Mouse (Mus musculus) neural tube, embryonic 15.5 days (tissue): ENCODE results near the gene Tnfrsf1b. TPM values are rescaled to one million over a fixed set of nuclear protein-coding genes. Genes with fewer than 3 reads are reported as not detected.
"Not testable (repeated sequence)": the region's sequence is repeated elsewhere in the genome, so short reads cannot be mapped to it uniquely, and the experiment has no call there.

Source experiments
- ATAC-seq: fragments of 200-750 bp; cut with Nextera tagmentation; 2 replicates; pipeline ENCODE4 v1.8.0; 2017; ENCODE audit warnings: mild to moderate bottlenecking, moderate TSS enrichment, moderate library complexity; ENCODE audit not compliant: low FRiP score
- H3K27ac ChIP-seq: fragments of 300-500 bp; sonication (generic); replicated peaks from 2 replicates; pipeline ENCODE4 v1.5.1; 2015; ENCODE audit warnings: mild to moderate bottlenecking, inconsistent platforms
- H3K27me3 ChIP-seq: fragments of 300-500 bp; sonication (generic); replicated peaks from 2 replicates; pipeline ENCODE4 v1.6.1; 2015; ENCODE audit warnings: inconsistent platforms
- H3K36me3 ChIP-seq: fragments of 300-500 bp; sonication (generic); 2 replicates; pipeline ENCODE4 v1.6.1; 2015; ENCODE audit warnings: inconsistent platforms
- H3K4me1 ChIP-seq: fragments of 300-500 bp; sonication (generic); 2 replicates; pipeline ENCODE4 v1.6.1; 2015; ENCODE audit warnings: inconsistent platforms
- H3K4me2 ChIP-seq: fragments of 300-500 bp; sonication (generic); 2 replicates; pipeline ENCODE4 v1.6.1; 2015; ENCODE audit warnings: inconsistent platforms, mild to moderate bottlenecking, moderate library complexity
- H3K4me3 ChIP-seq: fragments of 300-500 bp; sonication (generic); replicated peaks from 2 replicates; pipeline ENCODE4 v1.5.1; 2015; ENCODE audit warnings: mild to moderate bottlenecking, inconsistent platforms
- H3K9ac ChIP-seq: fragments of 300-500 bp; sonication (generic); replicated peaks from 2 replicates; pipeline ENCODE4 v1.6.1; 2015; ENCODE audit warnings: mild to moderate bottlenecking, inconsistent platforms
- H3K9me3 ChIP-seq: fragments of 300-500 bp; sonication (generic); replicated peaks from 2 replicates; pipeline ENCODE4 v1.6.1; 2016; ENCODE audit warnings: inconsistent platforms
- WGBS: fragments of 180-500 bp; shearing (Covaris S2); methylation state at CpG from one replicate; pipeline ENCODE4 v1.1.7; 2015; ENCODE audit warnings: mixed read lengths; 5-methylcytosine and 5-hydroxymethylcytosine counted together
- polyA plus RNA-seq: library from polyadenylated mRNA; unstranded; fragments of >200 nt; fragmentation: Nextera tagmentation; extraction: Ambion mirVana; gene quantifications from 2 replicates; pipeline ENCODE4 v1.2.1, GENCODE M21; 2015

Tnfrsf1b gene
- polyA plus RNA-seq, 1 experiment from 2014 or later = 4.5 TPM

DNA sequence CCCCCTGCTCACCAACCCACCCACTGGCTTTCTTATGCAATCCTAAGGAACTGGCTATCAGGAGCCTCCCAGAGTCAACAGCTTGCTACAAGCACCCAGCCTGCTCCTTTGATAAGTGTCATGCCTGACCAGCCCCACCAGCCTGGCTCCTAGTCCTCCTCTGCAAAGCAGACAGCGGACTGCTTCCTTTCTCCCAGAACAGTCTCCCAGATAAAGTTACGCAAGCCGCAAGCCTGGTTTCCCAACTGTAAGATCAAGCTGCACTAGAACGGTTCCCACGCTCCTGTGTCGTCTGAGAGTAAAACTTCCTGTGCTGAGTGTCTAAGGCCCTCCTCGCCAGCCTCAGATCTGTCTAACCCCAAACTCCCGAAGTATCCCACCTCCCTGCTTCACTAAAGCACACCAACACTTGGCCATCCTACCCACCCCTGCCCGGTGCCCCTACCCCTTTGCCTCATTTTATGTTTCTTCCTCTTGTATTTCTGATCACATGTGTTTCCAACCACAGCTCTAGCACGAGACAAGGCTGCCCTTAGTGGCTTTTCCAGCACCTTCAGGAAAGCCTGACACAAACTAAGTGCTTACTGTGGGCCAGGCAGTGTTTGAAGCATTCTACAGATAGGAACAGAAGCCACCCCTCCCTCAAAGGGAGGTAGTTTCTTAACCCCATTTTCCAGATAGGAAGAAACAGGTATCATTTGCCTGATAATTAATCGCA lies 46.5 kb downstream of the Tnfrsf1b start:
- Histone ChIP-seq H3K4me1 (0 out of 2 replicates have a peak, but pooled peaks cover 2% of the 10 kb centered on the region), H3K27me3 (no peaks in the 10 kb centered on the region), H3K4me2 (no peak overlapping the region), H3K27ac (no peak overlapping the region), H3K36me3 (no peaks in the 10 kb centered on the region), H3K4me3 (no peak overlapping the region), H3K9ac (no peak overlapping the region), H3K9me3 (no peaks in the 10 kb centered on the region)
- ATAC-seq = no peak
- 52% methylated on average over 11 of the region's 11 CpGs for WGBS

GRCm38 (mm10) chr4:145196586-145196985 lies 50.1 kb downstream of the Tnfrsf1b start:
- no peak overlapping the region for H3K4me2 ChIP-seq
- 85% methylated on average over 4 of the region's 4 CpGs for WGBS
- no peaks in the 10 kb centered on the region for H3K27me3 ChIP-seq
- no peaks in the 10 kb centered on the region for H3K36me3 ChIP-seq
- H3K27ac ChIP-seq = no peak overlapping the region
- no peaks in the 10 kb centered on the region for H3K9me3 ChIP-seq
- ATAC-seq = no peak
- peaks cover 25% of the 10 kb centered on the region for H3K4me1 ChIP-seq
- H3K9ac ChIP-seq = no peak overlapping the region
- H3K4me3 ChIP-seq = no peak overlapping the region

- Histone ChIP-seq H3K4me3 (peak overlapping the region; percentile 89), H3K36me3 (peaks cover 5% of the 10 kb centered on the region), H3K27me3 (no peaks in the 10 kb centered on the region), H3K9ac (no peak overlapping the region), H3K4me1 (peaks cover 27% of the 10 kb centered on the region), H3K27ac (no peak overlapping the region), H3K9me3 (no peaks in the 10 kb centered on the region), H3K4me2 (peak overlapping the region; percentile 87)
- no peak; the same call in none of the 2 replicates for ATAC-seq
- WGBS = 21% methylated on average over 5 of the region's 5 CpGs
These were observed 51.5 kb downstream of the Tnfrsf1b start for GRCm38 (mm10) chr4:145195172-145195571.

DNA sequence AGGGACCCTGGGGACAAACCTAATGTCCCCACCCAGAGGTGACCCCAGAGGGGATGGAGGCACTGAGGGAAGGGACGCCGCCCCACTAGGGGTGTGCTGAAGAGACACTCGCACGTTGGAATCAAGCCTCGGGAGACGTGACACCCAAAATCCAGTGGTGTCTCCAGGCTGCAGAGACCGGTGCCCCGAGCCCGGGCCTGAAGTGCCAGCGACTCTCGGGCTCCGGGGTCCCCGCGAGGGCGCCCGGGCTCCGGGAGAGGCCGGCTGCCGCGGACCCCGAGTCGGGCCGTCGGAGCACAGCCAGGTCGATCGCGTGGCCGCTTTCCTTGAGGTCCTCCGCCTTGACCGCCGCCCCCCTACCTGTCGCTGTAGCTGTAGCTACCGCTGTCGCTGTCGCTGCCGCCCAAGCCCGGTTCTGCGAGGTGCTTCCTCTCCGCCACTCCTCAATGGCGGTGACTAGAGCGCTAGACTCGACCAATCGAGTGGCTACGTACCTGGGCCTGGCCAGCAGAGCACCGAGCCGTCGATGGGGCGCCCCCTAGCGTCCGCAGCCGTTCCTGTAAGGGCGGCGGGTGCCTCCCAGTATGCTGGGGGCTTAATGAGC lies 52.0 kb downstream of the Tnfrsf1b start, which contains the start of gene Vps13d:
TSS of gene Vps13d (minus strand) at position 447 of the 604 bp plus-strand sequence.
- H3K36me3 ChIP-seq = peaks cover 10% of the 10 kb centered on the region
- peak within 1 kb of the TSS; percentile 89 for H3K4me3 ChIP-seq
- H3K4me1 ChIP-seq = peaks cover 27% of the 10 kb centered on the region
- H3K9me3 ChIP-seq = no peaks in the 10 kb centered on the region
- peak within 1 kb of the TSS; percentile 87 for H3K4me2 ChIP-seq
- peak within 1 kb of the TSS; percentile 81 for H3K9ac ChIP-seq
- H3K27me3 ChIP-seq = no peaks in the 10 kb centered on the region
- peak within 1 kb of the TSS; percentile 86 for H3K27ac ChIP-seq
- ATAC-seq = peak; percentile 95
- WGBS = under 1% methylated on average over 48 of the region's 53 CpGs

- peaks cover 27% of the 10 kb centered on the region for H3K4me1 ChIP-seq
- peaks cover 14% of the 10 kb centered on the region for H3K36me3 ChIP-seq
- H3K27ac ChIP-seq = peak overlapping the region; percentile 86
- WGBS = under 1% methylated on average over 10 of the region's 10 CpGs
- ATAC-seq = no peak; the same call in 1 of the 2 replicates
- peak overlapping the region; percentile 81 for H3K9ac ChIP-seq
- H3K4me3 ChIP-seq = peak overlapping the region; percentile 89
- no peaks in the 10 kb centered on the region for H3K9me3 ChIP-seq
- H3K27me3 ChIP-seq = no peaks in the 10 kb centered on the region
- H3K4me2 ChIP-seq = peak overlapping the region; percentile 87
These were observed 52.6 kb downstream of the Tnfrsf1b start for GRCm38 (mm10) chr4:145193991-145194511.

DNA sequence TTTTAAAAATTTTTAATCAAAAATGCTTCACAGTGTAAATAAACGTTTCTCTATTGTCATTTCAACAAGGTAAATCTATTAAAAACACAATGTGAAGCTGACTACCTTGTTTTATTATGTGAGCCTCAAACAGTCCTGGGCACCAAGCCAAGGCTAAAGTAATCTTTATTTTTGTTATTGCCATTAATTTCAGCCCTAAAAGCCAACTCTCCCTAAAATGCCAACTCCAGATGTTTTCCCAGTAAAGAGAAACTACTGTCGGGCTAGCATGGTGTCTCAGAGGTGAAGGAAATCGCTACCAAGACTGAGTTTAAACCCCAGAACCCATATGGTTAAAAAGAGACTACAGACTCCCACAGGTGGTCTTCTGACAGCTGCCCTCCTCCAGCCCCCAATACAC lies 53.3 kb downstream of the Tnfrsf1b start:
- peaks cover 20% of the 10 kb centered on the region for H3K36me3 ChIP-seq
- WGBS = 49% methylated on average over 3 of the region's 3 CpGs
- H3K4me3 ChIP-seq = peak overlapping the region; percentile 89
- no peak overlapping the region for H3K27ac ChIP-seq
- peaks cover 27% of the 10 kb centered on the region for H3K4me1 ChIP-seq
- H3K9me3 ChIP-seq = no peaks in the 10 kb centered on the region
- H3K27me3 ChIP-seq = no peaks in the 10 kb centered on the region
- no peak overlapping the region; the same call in 1 of the 2 replicates for H3K9ac ChIP-seq
- H3K4me2 ChIP-seq = peak overlapping the region; percentile 87
- ATAC-seq = no peak

DNA sequence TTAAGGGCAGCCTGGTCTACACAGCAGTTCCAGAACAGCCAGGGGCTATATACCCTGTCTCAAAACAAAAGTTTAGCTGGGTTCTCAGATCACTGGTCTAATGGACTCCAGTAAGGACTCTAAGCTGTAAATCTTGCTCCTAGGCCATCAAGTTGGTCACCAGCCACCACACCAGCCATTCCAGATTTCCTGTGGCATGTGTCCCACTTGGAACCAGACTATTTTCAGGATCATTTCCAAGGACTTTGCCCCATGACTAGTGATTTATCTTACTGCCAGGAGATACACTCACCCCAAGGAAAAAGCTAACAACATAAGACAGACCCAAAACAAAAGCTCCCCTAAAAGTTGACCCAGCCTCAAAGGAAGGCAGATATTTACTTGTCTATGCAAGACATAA lies 54.0 kb downstream of the Tnfrsf1b start:
- Histone ChIP-seq H3K9me3 (no peaks in the 10 kb centered on the region), H3K4me3 (no peak overlapping the region), H3K27ac (no peak overlapping the region), H3K4me2 (0 out of 2 replicates have a peak overlapping the region, but pooled peaks have one; percentile 87), H3K27me3 (no peaks in the 10 kb centered on the region), H3K4me1 (peaks cover 27% of the 10 kb centered on the region), H3K9ac (no peak overlapping the region), H3K36me3 (peaks cover 21% of the 10 kb centered on the region)
- ATAC-seq = no peak

DNA sequence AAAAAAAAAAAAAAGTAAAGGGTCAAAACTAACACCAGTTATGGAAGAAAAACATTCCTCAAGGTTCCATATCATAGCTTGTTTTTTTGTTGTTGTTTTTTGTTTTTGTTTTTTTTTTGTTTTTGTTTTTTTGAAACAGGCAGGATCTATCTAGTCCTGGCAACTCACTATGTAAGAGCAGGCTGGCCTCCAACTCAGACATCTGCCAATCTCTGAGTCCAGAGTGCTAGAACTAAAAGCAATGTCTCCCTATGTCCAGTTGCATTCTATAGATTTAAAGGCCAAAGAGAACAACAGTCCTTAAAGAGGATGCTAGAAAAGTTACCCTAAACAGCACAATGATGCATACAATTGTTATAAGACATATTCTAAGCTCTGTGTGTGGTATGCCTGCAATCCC lies 58.1 kb downstream of the Tnfrsf1b start:
- Histone ChIP-seq H3K9ac (no peak overlapping the region), H3K27me3 (no peaks in the 10 kb centered on the region), H3K36me3 (peaks cover 58% of the 10 kb centered on the region), H3K4me3 (no peak overlapping the region), H3K4me1 (peaks cover 16% of the 10 kb centered on the region), H3K9me3 (no peaks in the 10 kb centered on the region), H3K4me2 (no peak overlapping the region), H3K27ac (no peak overlapping the region)
- no peak for ATAC-seq

- peaks cover 62% of the 10 kb centered on the region for H3K36me3 ChIP-seq
- H3K27ac ChIP-seq = no peak overlapping the region
These were observed 59.1 kb downstream of the Tnfrsf1b start for GRCm38 (mm10) chr4:145187619-145188018.

DNA sequence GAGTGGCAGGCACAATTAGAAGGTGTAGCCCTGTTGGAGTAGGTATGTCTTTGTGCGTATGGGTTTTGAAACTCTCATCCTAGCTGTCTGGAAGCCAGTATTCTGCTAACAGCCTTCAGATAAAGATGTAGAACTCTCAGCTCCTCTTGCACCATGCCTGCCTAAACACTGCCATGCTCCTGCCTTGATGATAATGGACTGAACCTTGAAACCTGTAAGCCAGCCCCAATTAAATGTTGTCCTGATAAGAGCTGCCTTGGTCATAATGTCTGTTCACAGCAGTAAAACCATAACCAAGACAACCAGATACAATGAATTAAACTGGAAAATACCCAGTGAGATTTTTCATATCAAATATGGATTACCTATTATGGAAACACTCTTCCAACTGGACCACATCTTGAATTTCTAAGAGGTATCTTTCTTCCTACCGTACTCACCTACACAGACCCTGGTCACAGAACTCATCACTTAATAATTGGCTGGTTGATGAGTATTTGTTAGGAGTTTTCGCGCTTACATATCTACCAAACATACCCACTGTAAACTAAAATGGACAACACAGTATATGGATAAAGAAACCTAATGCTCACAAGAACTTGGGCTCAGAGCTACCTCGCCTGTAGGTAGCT lies 67.6 kb downstream of the Tnfrsf1b start:
- WGBS = 97% methylated on average over 5 of the region's 5 CpGs
- no peak for ATAC-seq
- Histone ChIP-seq H3K9ac (no peak overlapping the region), H3K27ac (no peak overlapping the region), H3K4me1 (no peaks in the 10 kb centered on the region), H3K36me3 (peaks cover 68% of the 10 kb centered on the region), H3K4me3 (no peak overlapping the region), H3K4me2 (no peak overlapping the region), H3K9me3 (no peaks in the 10 kb centered on the region), H3K27me3 (no peaks in the 10 kb centered on the region)

More at GRCm38 (mm10) chr4:145187619-145188018, 59.1 kb downstream of the Tnfrsf1b start:
- whole genome bisulfite sequencing = 83% methylated on average over 2 of the region's 2 CpGs
- H3K9me3 ChIP-seq = no peaks in the 10 kb centered on the region
- peaks cover 7% of the 10 kb centered on the region for H3K4me1 ChIP-seq
- H3K9ac ChIP-seq = no peak overlapping the region
- H3K27me3 ChIP-seq = no peaks in the 10 kb centered on the region
- no peak overlapping the region for H3K4me2 ChIP-seq
- ATAC-seq = no peak
- H3K4me3 ChIP-seq = no peak overlapping the region

DNA sequence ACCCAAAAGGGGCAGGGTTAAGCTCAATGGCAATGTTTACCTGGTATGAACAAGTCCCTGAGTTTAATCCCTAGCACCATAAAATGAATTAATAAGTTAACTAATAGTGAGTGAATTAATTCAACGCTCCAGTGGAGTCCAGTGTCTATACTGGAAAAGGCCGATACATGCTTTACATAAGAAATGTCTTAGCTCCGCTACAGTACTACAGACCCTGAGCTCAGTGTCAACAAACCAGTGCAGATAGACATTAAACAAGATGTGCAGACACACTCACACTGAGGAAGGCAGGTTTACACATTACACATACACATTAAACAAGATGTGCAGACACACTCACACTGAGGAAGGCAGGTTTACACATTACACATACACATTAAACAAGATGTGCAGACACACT lies 81.1 kb downstream of the Tnfrsf1b start:
- H3K27me3 ChIP-seq, H3K27ac ChIP-seq, H3K9me3 ChIP-seq, H3K4me1 ChIP-seq, H3K4me2 ChIP-seq, ATAC-seq, H3K4me3 ChIP-seq, H3K9ac ChIP-seq: not testable (repeated sequence)
- H3K36me3 ChIP-seq = peaks cover 92% of the 10 kb centered on the region
- 91% methylated on average over 3 of the region's 3 CpGs for WGBS
